Mouse (Mus musculus): Measurements from ENCODE around the gene Etl4. TPM values are rescaled to one million over a fixed set of nuclear protein-coding genes. Genes with fewer than 3 reads are reported as not detected.
A peak's percentile ranks its signal among the peaks of the same experiment; 100 is the strongest.

The Etl4 gene
- total RNA-seq, 1 experiment = 50.8 TPM

- H3K27ac ChIP-seq (ENCODE audit: insufficient read depth, low read depth, low read length, poor library complexity, severe bottlenecking) = no peak overlapping the region
- no peak overlapping the region for H3K9ac ChIP-seq (ENCODE audit: insufficient read depth, low read depth, low read length, poor library complexity, severe bottlenecking)
- DNase-seq (ENCODE audit: low read depth, low spot score) = no peak
- peaks cover 6% of the 10 kb centered on the region in 2 experiments; a peak in 2 of 4 replicates for H3K4me1 ChIP-seq (ENCODE audit: control insufficient read depth in 2 of 2, insufficient read depth in 2 of 2, low read length in 2 of 2, poor library complexity in 1 of 2)
- TF ChIP-seq HCFC1 (IDR thresholded peaks at IDR 0.05; ENCODE audit: borderline replicate concordance, insufficient read depth, low read length) (no peak), MAFK (IDR thresholded peaks at IDR 0.05; ENCODE audit: insufficient read depth, low read depth, low read length) (no peak), ZC3H11A (IDR thresholded peaks at IDR 0.05; ENCODE audit: borderline replicate concordance, low read depth, low read length) (no peak), CHD2 (IDR thresholded peaks at IDR 0.05; ENCODE audit: low read depth, low read length) (no peak), ZNF384 (IDR thresholded peaks at IDR 0.05; ENCODE audit: low read depth, low read length) (no peak)
- no peaks in the 10 kb centered on the region for H3K9me3 ChIP-seq (ENCODE audit: control insufficient read depth, insufficient read depth, low read depth, low read length)
- in situ Hi-C loops (cut with MboI; ENCODE audit: low sequenced_read_pairs in 2 of 2, unreplicated experiment in 2 of 2) = no loop called here
- no peak overlapping the region for H3K4me3 ChIP-seq (ENCODE audit: insufficient read depth in 1 of 2, low read depth in 1 of 2, low read length in 2 of 2, poor library complexity in 1 of 2, severe bottlenecking in 1 of 2)
- no peaks in the 10 kb centered on the region for H3K36me3 ChIP-seq (ENCODE audit: control insufficient read depth, insufficient read depth, low read length, poor library complexity, severe bottlenecking)
Measured at GRCm38 (mm10) chr2:20486137-20486788, 576.7 kb downstream of the Etl4 start.

DNA sequence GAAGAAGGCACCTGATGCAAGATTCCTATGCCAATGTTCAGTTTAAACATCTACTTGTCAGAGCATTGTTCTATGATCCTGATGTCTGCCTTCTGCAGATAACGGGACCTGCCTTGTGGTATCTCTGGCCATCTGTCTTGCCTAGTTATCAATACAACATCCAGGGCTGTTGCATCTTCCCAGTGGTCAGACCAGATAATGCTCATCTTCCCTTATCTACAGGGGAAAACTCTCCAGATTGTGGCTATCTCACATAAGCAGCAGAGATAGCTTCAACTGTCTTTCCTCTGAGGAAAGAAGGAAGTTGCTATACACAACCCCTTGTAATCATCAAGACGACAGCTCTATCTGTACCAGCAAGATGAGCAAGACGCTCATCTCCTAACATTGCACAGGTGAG is 579.5 kb downstream of the Etl4 start:
- Histone ChIP-seq H3K4me1 (ENCODE audit: control insufficient read depth in 2 of 2, insufficient read depth in 2 of 2, low read length in 2 of 2, poor library complexity in 1 of 2) (peaks cover 6% of the 10 kb centered on the region in 2 experiments; a peak in 2 of 4 replicates), H3K9me3 (ENCODE audit: control insufficient read depth, insufficient read depth, low read depth, low read length) (no peaks in the 10 kb centered on the region), H3K36me3 (ENCODE audit: control insufficient read depth, insufficient read depth, low read length, poor library complexity, severe bottlenecking) (no peaks in the 10 kb centered on the region; the same call in 1 of the 2 replicates), H3K9ac (ENCODE audit: insufficient read depth, low read depth, low read length, poor library complexity, severe bottlenecking) (no peak overlapping the region), H3K27ac (ENCODE audit: insufficient read depth, low read depth, low read length, poor library complexity, severe bottlenecking) (no peak overlapping the region), H3K4me3 (ENCODE audit: insufficient read depth in 1 of 2, low read depth in 1 of 2, low read length in 2 of 2, poor library complexity in 1 of 2, severe bottlenecking in 1 of 2) (no peak overlapping the region)
- DNase-seq (ENCODE audit: low read depth, low spot score) = no peak
- in situ Hi-C loops (cut with MboI; ENCODE audit: low sequenced_read_pairs in 2 of 2, unreplicated experiment in 2 of 2) = no loop called here
- TF ChIP-seq MAFK (IDR thresholded peaks at IDR 0.05; ENCODE audit: insufficient read depth, low read depth, low read length) (no peak), ZC3H11A (IDR thresholded peaks at IDR 0.05; ENCODE audit: borderline replicate concordance, low read depth, low read length) (no peak)

GRCm38 (mm10) chr2:20492125-20492524 is 582.5 kb downstream of the Etl4 start:
- no peaks in the 10 kb centered on the region; the same call in 1 of the 2 replicates for H3K36me3 ChIP-seq (ENCODE audit: control insufficient read depth, insufficient read depth, low read length, poor library complexity, severe bottlenecking)
- no peaks in the 10 kb centered on the region for H3K9me3 ChIP-seq (ENCODE audit: control insufficient read depth, insufficient read depth, low read depth, low read length)
- H3K9ac ChIP-seq (ENCODE audit: insufficient read depth, low read depth, low read length, poor library complexity, severe bottlenecking) = no peak overlapping the region
- in situ Hi-C loops (cut with MboI; ENCODE audit: low sequenced_read_pairs in 2 of 2, unreplicated experiment in 2 of 2) = no loop called here
- peaks cover 0 to 3% of the 10 kb centered on the region in 2 experiments; a peak in 1 of 4 replicates for H3K4me1 ChIP-seq (ENCODE audit: control insufficient read depth in 2 of 2, insufficient read depth in 2 of 2, low read length in 2 of 2, poor library complexity in 1 of 2)
- TF ChIP-seq HCFC1 (IDR thresholded peaks at IDR 0.05; ENCODE audit: borderline replicate concordance, insufficient read depth, low read length) (no peak), CHD2 (IDR thresholded peaks at IDR 0.05; ENCODE audit: low read depth, low read length) (no peak), MAFK (IDR thresholded peaks at IDR 0.05; ENCODE audit: insufficient read depth, low read depth, low read length) (no peak), ZC3H11A (IDR thresholded peaks at IDR 0.05; ENCODE audit: borderline replicate concordance, low read depth, low read length) (no peak), ZNF384 (IDR thresholded peaks at IDR 0.05; ENCODE audit: low read depth, low read length) (no peak)
- DNase-seq (ENCODE audit: low read depth, low spot score) = no peak
- no peak overlapping the region for H3K27ac ChIP-seq (ENCODE audit: insufficient read depth, low read depth, low read length, poor library complexity, severe bottlenecking)
- H3K4me3 ChIP-seq (ENCODE audit: insufficient read depth in 1 of 2, low read depth in 1 of 2, low read length in 2 of 2, poor library complexity in 1 of 2, severe bottlenecking in 1 of 2) = no peak overlapping the region

- Histone ChIP-seq H3K9me3 (ENCODE audit: control insufficient read depth, insufficient read depth, low read depth, low read length) (no peaks in the 10 kb centered on the region), H3K4me3 (ENCODE audit: insufficient read depth in 1 of 2, low read depth in 1 of 2, low read length in 2 of 2, poor library complexity in 1 of 2, severe bottlenecking in 1 of 2) (no peak overlapping the region), H3K4me1 (ENCODE audit: control insufficient read depth in 2 of 2, insufficient read depth in 2 of 2, low read length in 2 of 2, poor library complexity in 1 of 2) (peaks cover 0 to 3% of the 10 kb centered on the region in 2 experiments; a peak in 1 of 4 replicates), H3K36me3 (ENCODE audit: control insufficient read depth, insufficient read depth, low read length, poor library complexity, severe bottlenecking) (no peaks in the 10 kb centered on the region; the same call in 1 of the 2 replicates), H3K9ac (ENCODE audit: insufficient read depth, low read depth, low read length, poor library complexity, severe bottlenecking) (no peak overlapping the region), H3K27ac (ENCODE audit: insufficient read depth, low read depth, low read length, poor library complexity, severe bottlenecking) (peak overlapping the region; percentile 78)
- TF ChIP-seq ZNF384 (IDR thresholded peaks at IDR 0.05; ENCODE audit: low read depth, low read length) (no peak), ZC3H11A (IDR thresholded peaks at IDR 0.05; ENCODE audit: borderline replicate concordance, low read depth, low read length) (no peak), HCFC1 (IDR thresholded peaks at IDR 0.05; ENCODE audit: borderline replicate concordance, insufficient read depth, low read length) (no peak), CHD2 (IDR thresholded peaks at IDR 0.05; ENCODE audit: low read depth, low read length) (no peak), MAFK (IDR thresholded peaks at IDR 0.05; ENCODE audit: insufficient read depth, low read depth, low read length) (no peak)
- DNase-seq (ENCODE audit: low read depth, low spot score) = no peak
- in situ Hi-C loops (cut with MboI; ENCODE audit: low sequenced_read_pairs in 2 of 2, unreplicated experiment in 2 of 2) = no loop called here
Measured at GRCm38 (mm10) chr2:20493806-20494205, 584.2 kb downstream of the Etl4 start.

Data from ES-E14 (cell line).